In genomic region chr14:120477982-120478568, GRCm38 (mm10) we compare ENCODE assay signal across 8 mouse cellular contexts. TPM values are rescaled to one million over a fixed set of nuclear protein-coding genes. Genes with fewer than 3 reads are reported as not detected.
DNase-seq lines count a peak whose midpoint lies in the region; ATAC-seq lines count a peak whose summit lies in the region.

Gene Rap2a (plus strand): TSS chr14:120478444.

- H3K4me2 ChIP-seq in lung, embryonic 16.5 days (ENCODE audit: low read depth, low read length), result peak within 1 kb of the TSS; percentile 74

- ATAC-seq in hematopoietic stem cell, adult 5-6 weeks (replicated peaks in 1 of 2; ENCODE audit: insufficient read depth in 1 of 2, low FRiP score in 2 of 2, low TSS enrichment in 1 of 2, low read depth in 1 of 2, poor library complexity in 2 of 2, severe bottlenecking in 2 of 2), result peak; percentile 60 to 71
- ATAC-seq in lung, embryonic 16.5 days (ENCODE audit: low read depth), result peak; percentile 92

- peak; percentile 56 for DNase-seq in MEL-GATA-1-ER (ENCODE audit: extremely low read depth, low read depth)
- DNase-seq in cerebellum, adult 8-10 months, result peak; percentile 97
- peak; percentile 95 for DNase-seq in forelimb bud, embryonic 11.5 days (ENCODE audit: low read depth, low spot score)
- peak; percentile 90 for DNase-seq in layer of hippocampus, adult 9-10 months (ENCODE audit: low spot score)
- DNase-seq in ovary, postnatal 14 days (ENCODE audit: low spot score), result peak; percentile 93
- DNase-seq in thymus, postnatal 14 days, result peak; percentile 97

- H3K27ac ChIP-seq in lung, embryonic 16.5 days (ENCODE audit: low read length), result peak within 1 kb of the TSS; percentile 98

- peaks cover 8% of the 10 kb centered on the region for H3K36me3 ChIP-seq in lung, embryonic 16.5 days (ENCODE audit: control insufficient read depth, insufficient read depth, low read length)

- H3K9ac ChIP-seq in lung, embryonic 16.5 days (ENCODE audit: low read length), result peak within 1 kb of the TSS; percentile 86

- peak within 1 kb of the TSS; percentile 76 for H3K4me3 ChIP-seq in lung, embryonic 16.5 days (ENCODE audit: low read length)

- no peaks in the 10 kb centered on the region for H3K27me3 ChIP-seq in lung, embryonic 16.5 days (ENCODE audit: control insufficient read depth, insufficient read depth, low read depth, low read length)

- under 1% methylated on average over 56 of the region's 78 CpGs for WGBS in lung, embryonic 16.5 days

- peaks cover 17% of the 10 kb centered on the region for H3K4me1 ChIP-seq in lung, embryonic 16.5 days (replicated peaks; ENCODE audit: control insufficient read depth, insufficient read depth, low read length)

- H3K9me3 ChIP-seq in lung, embryonic 16.5 days (ENCODE audit: control insufficient read depth, low read length), result peaks cover 3% of the 10 kb centered on the region; the same call in 1 of the 2 replicates

RNA-seq across cellular contexts. Expression of gene Rap2a, which starts in this region (rescaled TPM):
- total RNA-seq in hematopoietic stem cell, adult 5-6 weeks (2017), result 7.0 and 9.3 TPM in 2 replicates
- polyA plus RNA-seq in lung, embryonic 16.5 days (2015; fragmentation: Nextera tagmentation; extraction: Ambion mirVana), result 15.7 and 16.2 TPM in 2 replicates

Comparison
In these comparisons a context has a peak if more than half of its experiments do, and no peak if none do; other contexts are left out.
1. Peak in every context shown above with its lines: DNase-seq, ATAC-seq, H3K4me3 ChIP-seq and H3K27ac ChIP-seq.